Mouse (Mus musculus) G1E (cell line): ENCODE results near the gene 1700021F05Rik. TPM values are rescaled to one million over a fixed set of nuclear protein-coding genes. Genes with fewer than 3 reads are reported as not detected.

Experiments used
- ATAC-seq: 2 replicates; pipeline ENCODE4 v1.8.0; 2016; ENCODE audit warnings: mild to moderate bottlenecking; ENCODE audit not compliant: insufficient number of reproducible peaks, poor library complexity, low FRiP score, severe bottlenecking; ENCODE audit errors: extremely low read depth
- DNase-seq: peaks from one replicate; pipeline ENCODE4 v3.0.0; 2012; ENCODE audit warnings: low spot score
- H3K27me3 ChIP-seq: 2 replicates; pipeline ENCODE4 v1.6.1; 2012; ENCODE audit warnings: mild to moderate bottlenecking, low read length, inconsistent platforms; ENCODE audit not compliant: insufficient read depth
- H3K36me3 ChIP-seq: replicated peaks from 2 replicates; pipeline ENCODE3; 2012; ENCODE audit warnings: mild to moderate bottlenecking, inconsistent platforms
- H3K4me1 ChIP-seq: 2 replicates; pipeline ENCODE4 v1.6.1; 2012; ENCODE audit warnings: low read depth, low read length, inconsistent platforms, mixed read lengths; ENCODE audit not compliant: insufficient read depth
- H3K4me3 ChIP-seq: 2 replicates; pipeline ENCODE4 v1.5.1; 2012; ENCODE audit warnings: low read depth, mild to moderate bottlenecking, inconsistent platforms, low read length, moderate library complexity, mixed read lengths
- H3K9me3 ChIP-seq: replicated peaks from 2 replicates; pipeline ENCODE4 v1.6.1; 2012; ENCODE audit warnings: inconsistent platforms
- CTCF ChIP-seq: IDR thresholded peaks from 2 replicates; pipeline ENCODE4 v1.5.1; 2012; ENCODE audit warnings: low read depth, low read length, inconsistent platforms, mixed read lengths
- GATA1 ChIP-seq: IDR thresholded peaks from 2 replicates; pipeline ENCODE4 v1.6.1; 2012; ENCODE audit warnings: borderline replicate concordance, low read length, inconsistent platforms, mixed read lengths
- GATA2 ChIP-seq: IDR thresholded peaks from 2 replicates; pipeline ENCODE4 v1.6.1; 2012; ENCODE audit warnings: low read depth, low read length, inconsistent platforms, borderline replicate concordance
- POLR2AphosphoS5 ChIP-seq: IDR thresholded peaks from 2 replicates; pipeline ENCODE4 v1.6.1; 2012; ENCODE audit warnings: low read depth, low read length, inconsistent platforms; ENCODE audit not compliant: insufficient replicate concordance
- TAL1 ChIP-seq: conservative IDR thresholded peaks from 2 replicates; pipeline ENCODE4 v1.6.1; 2012; ENCODE audit warnings: low read depth, low read length, inconsistent platforms, mixed read lengths
- polyA plus RNA-seq: library from polyadenylated mRNA; stranded (reverse); fragments of >175 nt; gene quantifications from 2 replicates; pipeline ENCODE4 v1.2.3, GENCODE M21; 2012
- total RNA-seq, 2 experiments: library from RNA; stranded (forward) in 1 of 2; stranded (reverse) in 1 of 2; fragments of 200-1000 nt in 1 of 2; fragments of >200 nt in 1 of 2; fragmentation: Nextera tagmentation in 1 of 2; gene quantifications; 2 replicates each; pipeline ENCODE4 v1.2.3; 2014 to 2017

The 1700021F05Rik gene
- total and polyA plus RNA-seq, 3 experiments, result 8.6 to 31.1 (median 24.2) TPM

GRCm38 (mm10) chr10:43504291-43504690 lies 36.5 kb downstream of the 1700021F05Rik start:
- H3K36me3 ChIP-seq, result peaks cover 67% of the 10 kb centered on the region
- no peaks in the 10 kb centered on the region for H3K4me1 ChIP-seq
- no peak overlapping the region for H3K4me3 ChIP-seq
- ATAC-seq (no peak), DNase-seq (no peak)
- TF ChIP-seq CTCF (no peak), POLR2AphosphoS5 (no peak), GATA2 (no peak), TAL1 (no peak), GATA1 (no peak)
- H3K9me3 ChIP-seq, result no peaks in the 10 kb centered on the region
- H3K27me3 ChIP-seq, result no peaks in the 10 kb centered on the region

GRCm38 (mm10) chr10:43502599-43502998 lies 38.2 kb downstream of the 1700021F05Rik start:
- H3K36me3 ChIP-seq, result peaks cover 73% of the 10 kb centered on the region
- H3K27me3 ChIP-seq, result no peaks in the 10 kb centered on the region
- H3K9me3 ChIP-seq, result no peaks in the 10 kb centered on the region
- no peak for DNase-seq
- TF ChIP-seq POLR2AphosphoS5, result no peak
- no peak for TF ChIP-seq GATA1
- no peak for TF ChIP-seq CTCF
- no peak for TF ChIP-seq GATA2
- no peaks in the 10 kb centered on the region for H3K4me1 ChIP-seq
- H3K4me3 ChIP-seq, result no peak overlapping the region
- no peak for ATAC-seq

- H3K4me3 ChIP-seq, result no peak overlapping the region
- TF ChIP-seq CTCF (no peak), TAL1 (no peak), GATA2 (no peak), POLR2AphosphoS5 (no peak), GATA1 (no peak)
- peaks cover 48% of the 10 kb centered on the region for H3K36me3 ChIP-seq
- no peaks in the 10 kb centered on the region for H3K27me3 ChIP-seq
- DNase-seq (no peak), ATAC-seq (no peak)
- peaks cover 14% of the 10 kb centered on the region for H3K4me1 ChIP-seq
- no peaks in the 10 kb centered on the region for H3K9me3 ChIP-seq
Measured at GRCm38 (mm10) chr10:43490846-43491245, 49.9 kb downstream of the 1700021F05Rik start.

GRCm38 (mm10) chr10:43490034-43490433 lies 50.8 kb downstream of the 1700021F05Rik start:
- peaks cover 16% of the 10 kb centered on the region for H3K4me1 ChIP-seq
- ATAC-seq, result no peak
- peaks cover 49% of the 10 kb centered on the region for H3K36me3 ChIP-seq
- no peaks in the 10 kb centered on the region for H3K27me3 ChIP-seq
- no peak overlapping the region for H3K4me3 ChIP-seq
- DNase-seq, result no peak
- TF ChIP-seq TAL1 (no peak), GATA2 (no peak), CTCF (no peak), POLR2AphosphoS5 (no peak), GATA1 (no peak)
- H3K9me3 ChIP-seq, result no peaks in the 10 kb centered on the region

- peaks cover 16% of the 10 kb centered on the region for H3K4me1 ChIP-seq
- H3K36me3 ChIP-seq, result peaks cover 45% of the 10 kb centered on the region
- no peak overlapping the region for H3K4me3 ChIP-seq
- DNase-seq (no peak), ATAC-seq (no peak)
- TF ChIP-seq TAL1 (no peak), GATA1 (no peak), POLR2AphosphoS5 (no peak), CTCF (no peak), GATA2 (no peak)
- no peaks in the 10 kb centered on the region for H3K27me3 ChIP-seq
- no peaks in the 10 kb centered on the region for H3K9me3 ChIP-seq
Measured at GRCm38 (mm10) chr10:43489550-43489949, 51.2 kb downstream of the 1700021F05Rik start.

- no peak for ATAC-seq
- no peaks in the 10 kb centered on the region for H3K9me3 ChIP-seq
- TF ChIP-seq GATA1 (no peak), POLR2AphosphoS5 (no peak), TAL1 (no peak), CTCF (no peak), GATA2 (no peak)
Measured at GRCm38 (mm10) chr10:43489139-43489538, 51.7 kb downstream of the 1700021F05Rik start.

GRCm38 (mm10) chr10:43488258-43488657 lies 52.5 kb downstream of the 1700021F05Rik start:
- ATAC-seq (no peak), DNase-seq (no peak)
- Histone ChIP-seq H3K27me3 (no peaks in the 10 kb centered on the region), H3K4me3 (no peak overlapping the region), H3K9me3 (no peaks in the 10 kb centered on the region), H3K4me1 (peaks cover 18% of the 10 kb centered on the region), H3K36me3 (peaks cover 43% of the 10 kb centered on the region)
- TF ChIP-seq GATA1 (no peak), CTCF (no peak), GATA2 (no peak)

More at GRCm38 (mm10) chr10:43489139-43489538, 51.7 kb downstream of the 1700021F05Rik start:
- Histone ChIP-seq H3K27me3 (no peaks in the 10 kb centered on the region), H3K4me3 (no peak overlapping the region), H3K4me1 (peaks cover 16% of the 10 kb centered on the region), H3K36me3 (peaks cover 45% of the 10 kb centered on the region)
- no peak for DNase-seq
